Mouse (Mus musculus) c-Kit-positive CD71-positive TER-119-positive erythroid progenitor cells, embryonic 14.5 days (primary cell): ENCODE data around the gene Slc41a2.
"Not testable (repeated sequence)": the region's sequence is repeated elsewhere in the genome, so short reads cannot be mapped to it uniquely, and the experiment has no call there.

Source experiments
- DNase-seq: peaks from one replicate; pipeline ENCODE4 v3.0.0-alpha.2; 2013; ENCODE audit warnings: low spot score

Slc41a2 gene

DNA sequence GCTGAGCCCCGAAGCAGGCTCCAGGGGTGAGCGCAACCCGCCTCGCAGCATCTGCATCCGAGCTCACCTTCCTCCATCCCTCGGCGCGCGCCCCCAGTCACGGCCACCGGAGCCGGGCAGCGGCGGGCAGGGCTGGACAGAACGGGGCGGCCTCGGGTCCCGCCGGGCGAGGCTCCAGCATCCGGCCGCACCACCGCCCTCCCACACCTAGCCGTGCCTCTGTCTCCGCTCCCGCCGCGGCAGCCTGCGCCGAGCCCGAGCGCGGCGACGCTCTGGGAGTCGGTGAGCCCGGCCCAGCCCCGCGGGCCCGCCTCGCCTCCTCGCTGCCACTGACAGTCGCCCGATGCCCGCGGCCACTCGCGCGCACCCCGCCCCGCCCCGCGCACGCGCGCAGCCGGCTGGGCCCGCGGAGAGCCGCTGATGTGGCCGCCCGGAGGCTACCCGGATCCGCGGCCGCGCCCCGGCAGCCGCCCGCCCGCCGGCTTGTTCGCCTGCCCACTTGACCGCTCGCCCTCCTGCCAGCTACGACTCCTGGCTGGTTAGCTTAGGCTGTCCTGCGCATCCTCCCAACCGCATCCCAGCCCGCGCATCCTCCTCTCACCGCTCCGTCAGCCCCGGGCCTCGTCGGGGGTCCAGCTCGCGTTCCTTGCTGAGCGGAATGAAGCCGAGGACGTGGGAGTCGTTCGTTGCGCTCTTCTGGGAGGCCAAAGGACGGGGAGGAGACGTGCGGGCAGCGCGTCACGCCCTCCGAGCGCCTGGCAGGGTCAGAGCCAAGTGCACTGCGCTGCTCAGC lies at the start of gene Slc41a2:
Gene Slc41a2 (minus strand): TSS at position 724 of the 793 bp plus-strand sequence.
- no peak for DNase-seq

DNA sequence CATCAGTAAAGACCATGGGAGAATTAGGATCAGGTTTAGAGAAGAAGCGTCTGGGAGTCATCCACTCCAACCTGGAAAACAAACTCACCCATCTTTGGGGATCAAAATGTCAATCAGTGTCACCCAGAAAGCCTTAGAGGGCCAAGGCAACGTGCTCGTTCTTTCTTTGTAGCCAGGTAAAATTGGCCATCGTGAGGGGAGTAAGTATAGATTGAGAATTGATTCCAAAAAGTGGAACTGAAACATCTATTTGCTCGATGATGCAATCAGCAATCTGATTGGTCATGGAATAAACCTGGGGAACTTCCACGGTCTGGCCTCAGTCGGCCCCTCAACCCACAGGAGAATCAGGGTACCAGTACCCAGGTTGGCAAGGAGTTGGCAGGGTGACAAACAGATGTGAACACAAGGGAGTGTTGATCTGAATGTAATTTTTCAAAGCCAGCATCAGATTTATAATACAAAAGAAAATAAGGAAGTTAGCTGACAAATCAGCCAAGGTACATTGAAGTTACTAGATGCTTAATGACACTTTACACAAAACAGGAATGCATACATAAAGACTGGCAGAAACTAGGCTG lies 47.7 kb upstream of the Slc41a2 start:
- DNase-seq, result no peak

DNA sequence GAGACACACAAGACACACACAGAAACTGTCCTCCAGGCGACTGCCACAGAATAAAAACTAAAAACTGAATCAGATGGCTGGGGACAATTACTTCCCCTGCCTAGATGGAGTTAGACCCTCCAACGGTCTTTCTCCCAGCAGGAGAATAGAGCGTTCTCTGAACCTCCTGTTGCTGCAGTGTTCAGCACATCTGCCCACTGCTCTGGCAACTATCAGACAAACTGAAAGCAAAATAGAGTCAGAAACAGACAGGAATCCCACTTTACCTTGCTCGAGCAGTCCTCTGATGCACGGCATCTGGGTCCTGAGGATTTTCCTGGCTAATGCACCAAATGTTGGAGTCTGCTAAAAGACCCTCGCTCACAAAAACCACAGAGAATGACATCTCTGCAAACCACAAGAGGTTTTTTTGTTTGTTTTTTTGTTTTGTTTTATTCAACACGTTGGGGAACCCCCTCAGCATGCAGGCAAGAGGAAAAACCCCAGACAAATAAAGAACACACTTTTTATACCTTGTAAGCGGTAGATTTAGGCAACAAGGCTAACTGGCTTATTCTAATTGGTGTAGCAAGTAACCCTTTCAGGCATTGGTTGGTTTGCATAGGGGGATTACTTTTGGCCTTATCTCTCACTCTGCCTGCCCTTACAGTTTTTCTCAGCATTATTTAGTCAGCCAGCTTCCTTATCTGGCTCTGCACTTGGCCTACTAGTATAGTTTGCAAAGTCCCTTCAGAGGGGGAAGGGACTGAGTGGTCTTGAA lies 47.0 kb upstream of the Slc41a2 start:
- DNase-seq, result no peak

DNA sequence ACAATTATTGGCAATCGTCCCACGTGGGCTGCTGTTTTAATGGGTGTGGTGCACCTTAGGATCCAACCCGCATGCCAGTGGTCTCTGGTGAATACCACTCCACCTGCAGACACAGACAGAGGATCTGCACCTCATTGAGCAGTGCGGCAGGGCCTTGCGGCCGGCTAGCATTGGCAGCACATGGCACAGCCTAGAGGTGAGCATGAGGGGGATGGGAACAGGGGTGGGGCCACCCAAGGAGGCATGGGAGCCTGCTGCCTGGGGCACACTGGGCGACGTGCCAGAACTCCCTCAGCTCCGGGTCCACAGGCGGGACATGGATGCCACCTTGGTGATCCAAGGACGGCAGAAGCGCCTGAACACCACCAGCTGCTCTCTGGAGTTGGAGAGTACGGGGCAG lies 46.2 kb upstream of the Slc41a2 start:
- DNase-seq, result no peak

DNA sequence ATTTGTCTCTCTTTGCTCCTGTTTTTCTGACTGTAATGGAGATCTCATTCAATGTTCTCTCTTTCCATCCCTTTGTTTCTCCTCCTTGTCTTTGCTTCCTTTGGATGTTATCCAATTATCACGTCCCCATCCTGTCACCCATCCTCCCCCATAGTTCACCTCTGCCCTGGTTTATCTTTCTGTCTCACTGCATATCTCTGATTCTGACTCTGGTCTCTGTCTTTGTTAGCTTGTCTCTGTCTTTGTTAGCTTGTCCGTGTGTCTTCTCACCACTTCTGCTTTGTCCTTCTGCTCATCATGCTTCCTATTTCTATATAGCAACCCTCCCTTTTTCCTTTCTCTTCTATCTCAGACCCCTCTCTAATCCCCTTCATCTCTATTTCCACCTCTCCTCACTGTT lies 45.3 kb upstream of the Slc41a2 start:
- DNase-seq, result no peak

DNA sequence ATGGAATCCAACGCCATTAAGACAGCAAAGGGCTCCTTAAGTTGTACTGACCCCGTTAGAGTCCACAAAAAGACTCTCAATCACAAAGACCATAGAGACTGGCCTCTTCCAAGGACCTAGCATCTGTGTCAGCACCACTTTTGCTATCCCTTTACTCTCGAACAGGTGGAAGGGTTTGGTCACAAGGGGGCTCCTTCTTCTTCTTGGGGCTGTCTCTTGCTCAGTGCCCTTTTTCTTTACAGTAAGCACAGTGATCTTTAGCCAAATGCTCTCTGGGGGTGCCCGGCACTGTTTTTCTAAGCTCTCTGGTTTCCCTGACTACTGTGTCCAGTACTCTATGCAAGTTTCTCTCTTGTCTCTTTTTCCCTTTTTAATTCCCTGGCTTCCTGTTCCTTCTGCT lies 44.8 kb upstream of the Slc41a2 start:
- DNase-seq, result no peak

DNA sequence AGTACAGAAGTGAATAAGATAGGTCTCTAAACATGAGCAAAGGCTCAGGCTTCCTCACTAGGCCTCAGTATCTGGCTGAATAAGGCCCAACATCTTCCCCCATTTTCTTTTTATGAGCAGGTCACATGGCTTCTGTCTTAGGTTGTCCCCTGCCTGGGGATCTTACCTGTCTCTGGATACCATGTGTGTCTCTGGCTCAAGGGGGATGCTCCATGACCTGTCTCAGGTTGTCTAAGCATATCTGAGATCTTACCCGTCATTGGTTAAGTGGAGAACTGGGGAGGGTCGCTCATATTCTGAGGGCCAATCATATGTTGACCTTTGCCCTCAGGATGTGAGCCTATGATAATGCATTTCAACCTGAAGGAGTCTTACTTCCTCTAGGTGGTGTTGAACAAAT lies 42.8 kb upstream of the Slc41a2 start:
- no peak for DNase-seq

DNA sequence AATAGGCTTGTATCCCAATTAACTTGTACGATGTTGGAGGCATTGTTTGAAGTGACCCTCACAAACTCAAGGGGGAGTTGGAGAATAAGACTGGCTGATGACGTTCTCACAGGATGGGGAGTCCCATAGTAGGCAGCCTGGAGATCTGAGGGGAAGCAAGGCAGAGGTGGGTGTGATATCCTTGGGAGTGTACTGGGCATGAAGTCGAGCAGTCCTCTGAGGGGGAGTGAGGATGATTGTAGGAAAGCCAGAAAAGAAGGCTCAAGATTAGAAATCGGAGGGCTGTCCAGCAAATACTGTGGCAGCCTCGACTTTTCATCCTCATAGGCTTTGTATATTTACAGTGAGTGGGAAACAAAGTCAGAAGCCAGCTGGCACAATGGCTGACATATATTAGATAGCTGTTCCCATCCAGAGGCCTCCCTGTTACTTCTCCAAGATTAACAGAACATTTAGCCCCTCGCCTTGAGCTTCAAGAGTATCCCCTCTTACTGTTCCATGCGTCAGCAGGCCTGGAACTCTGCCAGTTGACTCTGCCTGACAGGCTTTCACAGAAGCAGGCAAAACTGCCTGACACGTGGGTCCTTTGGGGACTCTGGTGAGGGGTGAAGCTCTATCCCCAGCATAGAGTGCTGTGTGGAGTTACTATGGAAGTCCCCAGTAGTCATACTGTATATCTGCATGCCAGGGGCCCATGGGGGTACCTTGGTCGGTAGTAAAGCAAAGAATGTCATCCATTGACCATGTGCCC lies 40.6 kb upstream of the Slc41a2 start:
- no peak for DNase-seq

DNA sequence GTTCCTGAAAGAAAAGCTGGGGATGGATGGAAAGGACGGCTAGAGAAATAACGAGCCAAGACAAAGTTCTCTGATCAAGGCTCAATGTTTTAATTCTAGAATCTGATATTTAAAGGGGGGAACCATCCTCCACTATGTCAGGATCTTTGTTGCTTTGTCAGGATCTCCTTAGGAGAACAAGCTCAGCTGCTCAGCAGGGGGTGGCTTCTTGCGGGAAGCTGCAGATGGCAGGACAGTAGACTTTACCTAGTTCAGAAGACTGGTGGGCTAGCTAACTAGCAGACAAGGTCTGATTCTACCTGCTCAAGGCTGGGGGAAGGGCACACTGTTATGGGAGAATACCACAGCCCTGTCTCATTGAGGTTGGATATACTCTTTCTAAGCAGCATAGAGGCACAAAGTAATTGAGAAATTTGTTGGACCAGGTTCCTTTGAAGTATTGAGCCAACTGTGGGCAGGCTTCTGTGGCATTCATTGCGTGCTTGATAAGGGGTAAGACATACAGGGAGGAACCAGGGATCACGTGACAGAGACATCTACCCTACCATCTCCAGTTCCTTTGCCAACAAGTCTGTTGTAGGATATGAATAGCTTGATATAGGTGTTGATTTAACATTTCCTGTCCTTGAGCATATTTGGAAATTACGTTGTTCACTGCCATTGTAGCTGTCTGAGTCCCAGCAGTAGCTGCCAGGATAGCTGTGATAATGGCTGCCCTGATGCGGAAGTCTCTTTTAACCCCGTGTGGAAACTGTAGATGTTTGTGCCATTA lies 39.4 kb upstream of the Slc41a2 start:
- no peak for DNase-seq

DNA sequence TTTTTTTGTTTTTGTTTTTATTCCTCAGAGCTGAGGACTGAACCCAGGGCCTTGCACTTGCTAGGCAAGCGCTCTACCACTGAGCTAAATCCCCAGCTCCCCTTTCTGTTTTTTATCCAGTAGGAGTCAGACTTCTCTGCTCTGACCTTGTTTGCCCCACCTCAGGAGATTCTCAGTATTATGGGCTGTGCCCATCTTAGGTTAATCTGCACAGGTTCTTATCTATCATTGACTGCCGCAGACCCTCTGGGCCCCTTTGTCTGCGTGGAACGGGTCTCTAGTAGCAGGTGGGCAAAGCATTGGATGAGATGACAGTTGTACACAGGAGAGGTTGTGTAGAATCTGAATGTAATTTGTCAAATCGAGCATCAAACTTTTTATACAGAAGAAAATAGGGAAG lies 37.8 kb upstream of the Slc41a2 start:
- not testable (repeated sequence) for DNase-seq

DNA sequence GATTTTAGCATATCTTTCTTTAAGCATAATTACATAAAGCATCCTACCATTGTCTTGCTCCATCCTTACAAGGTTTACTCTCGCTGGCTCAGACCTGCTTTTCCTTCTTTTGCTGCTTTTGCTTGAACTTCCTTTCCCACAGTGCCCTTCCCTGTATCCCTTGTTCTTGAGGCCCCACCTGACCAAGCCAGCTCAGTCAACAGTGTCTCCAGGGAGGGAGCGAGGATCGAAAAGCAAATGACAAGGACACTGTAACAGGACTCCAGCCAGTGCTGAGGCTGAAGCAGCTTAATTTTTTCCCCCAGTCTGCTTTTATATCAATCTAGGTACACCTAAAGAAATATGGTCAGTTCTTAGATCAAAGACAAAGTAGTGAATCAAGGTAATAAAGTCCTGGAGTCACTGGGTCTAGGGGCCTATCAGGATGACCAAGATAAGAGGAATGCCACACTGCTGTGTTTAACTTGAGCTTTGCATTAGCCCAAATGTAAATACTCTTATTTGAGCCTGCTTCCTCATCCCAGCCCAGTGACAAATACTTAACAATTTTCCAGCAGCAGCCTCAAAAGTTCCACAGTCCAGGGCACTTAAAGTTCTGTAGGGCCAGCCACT lies 36.5 kb upstream of the Slc41a2 start:
- no peak for DNase-seq

DNA sequence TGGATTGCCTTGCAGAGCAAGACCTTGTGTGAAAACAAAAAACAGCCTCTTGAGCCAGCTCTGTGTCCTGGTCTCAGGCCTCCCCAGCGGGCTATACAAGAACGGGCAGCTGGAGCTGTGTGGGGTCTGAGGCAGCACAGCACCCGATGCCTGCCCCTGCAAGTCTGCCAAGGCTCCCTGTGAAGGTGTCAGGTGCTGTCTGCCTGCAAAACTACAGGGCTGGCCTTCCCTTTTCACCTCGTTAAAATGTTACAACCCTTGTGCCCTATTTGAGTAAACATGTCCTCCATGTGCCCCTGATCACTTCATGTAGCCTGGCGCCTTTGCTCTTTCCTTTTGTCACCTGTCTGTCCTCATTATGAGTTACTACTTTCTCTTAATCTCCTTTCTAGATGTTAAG lies 31.2 kb upstream of the Slc41a2 start:
- DNase-seq, result no peak

DNA sequence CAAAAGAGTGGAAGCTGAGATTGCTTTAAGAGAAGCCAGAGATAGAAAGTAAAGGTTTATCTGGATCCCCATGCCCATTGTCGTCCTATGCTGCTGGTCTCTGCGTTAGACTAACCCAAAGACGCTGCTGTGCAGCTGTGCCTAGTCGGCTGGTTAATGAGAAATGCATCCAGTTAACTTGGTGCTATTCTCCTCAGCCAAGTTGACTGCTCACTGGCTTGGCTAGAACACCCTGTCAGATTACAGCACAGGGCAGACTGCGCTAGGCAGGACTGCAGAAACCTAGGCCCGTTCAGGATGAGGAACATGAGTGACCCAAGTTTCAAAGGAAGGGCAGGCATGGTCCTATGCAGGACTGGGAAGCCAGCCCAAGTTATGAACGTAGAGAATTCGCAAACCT lies 25.8 kb upstream of the Slc41a2 start:
- DNase-seq, result no peak

DNA sequence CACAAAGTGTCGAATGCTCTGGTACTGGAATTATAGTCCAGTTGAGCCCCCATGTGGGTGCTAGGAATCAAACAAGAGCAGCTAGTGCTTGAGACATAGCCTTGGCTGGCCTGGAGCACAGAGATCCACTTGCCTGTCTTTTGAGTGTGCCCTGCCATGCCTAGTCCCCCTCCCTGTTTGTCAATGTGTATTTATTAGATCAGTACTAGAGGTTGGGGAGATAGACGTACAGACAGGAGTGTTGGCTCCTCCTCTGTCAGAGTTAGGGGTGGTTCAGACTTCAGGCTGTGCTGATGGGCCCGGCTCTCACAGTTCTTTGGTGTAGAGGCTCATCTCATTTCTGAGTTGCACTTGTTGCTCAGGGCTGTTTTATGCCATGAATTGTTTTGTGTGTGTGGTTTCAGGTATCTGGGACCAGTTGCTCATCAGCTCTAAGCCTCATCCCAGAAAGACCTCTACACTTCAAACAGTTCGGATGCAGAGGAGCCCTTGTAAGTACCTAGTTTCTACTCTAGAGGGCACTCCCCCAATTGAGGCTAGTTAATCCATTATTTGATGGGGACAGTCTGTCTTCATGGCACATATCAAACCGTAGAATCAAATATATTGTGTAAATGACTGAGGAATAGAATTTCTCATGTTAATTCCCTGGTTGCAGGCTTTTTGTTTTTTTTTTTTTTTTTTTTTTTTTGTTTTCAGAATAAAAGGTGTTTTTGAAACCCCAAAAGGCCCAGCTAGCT lies 24.1 kb upstream of the Slc41a2 start:
- peak; percentile 56 for DNase-seq

DNA sequence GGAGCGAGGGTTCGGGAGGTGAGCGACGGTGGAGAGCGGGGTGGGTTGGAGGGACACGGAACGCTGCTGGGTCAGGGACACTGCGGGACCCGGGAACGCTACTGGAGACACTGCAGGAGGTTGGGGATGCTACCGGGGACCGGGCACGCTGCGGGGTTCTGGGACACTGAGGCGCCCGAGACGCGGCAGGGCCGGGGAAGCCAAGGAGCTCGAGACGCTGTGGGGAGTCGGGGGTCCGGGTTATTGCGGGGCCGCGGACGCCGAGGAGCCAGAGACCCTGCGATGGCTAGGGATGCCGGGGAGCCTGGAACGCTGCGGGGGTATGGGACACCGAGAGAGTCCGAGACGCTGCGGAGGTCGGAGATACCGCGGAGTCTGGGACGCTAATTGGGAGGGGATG lies 22.7 kb upstream of the Slc41a2 start:
- DNase-seq, result no peak

DNA sequence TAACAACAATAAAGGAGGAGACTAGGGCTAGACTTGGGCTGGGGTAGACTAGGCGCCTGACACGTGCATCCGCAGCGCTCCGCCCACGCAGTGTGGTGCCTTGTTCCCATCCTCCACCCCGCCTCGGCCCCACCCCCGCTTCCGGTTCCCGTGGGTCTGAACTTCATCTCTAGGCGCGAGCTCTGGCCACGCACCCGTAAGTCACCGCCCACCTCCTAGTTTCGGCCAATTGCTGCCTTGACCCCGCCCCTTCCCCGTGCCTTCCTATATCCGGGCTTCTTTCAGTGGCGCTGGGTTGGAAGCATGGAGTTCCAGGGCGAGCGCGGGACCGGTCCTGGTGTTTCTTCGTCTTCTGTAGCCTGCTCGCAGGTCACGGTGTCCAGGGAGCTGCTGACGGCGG lies 22.3 kb upstream of the Slc41a2 start, which contains the start of gene D10Wsu102e:
Gene D10Wsu102e (plus strand): TSS at position 266 of the 400 bp plus-strand sequence.
- peak; percentile 94 for DNase-seq

DNA sequence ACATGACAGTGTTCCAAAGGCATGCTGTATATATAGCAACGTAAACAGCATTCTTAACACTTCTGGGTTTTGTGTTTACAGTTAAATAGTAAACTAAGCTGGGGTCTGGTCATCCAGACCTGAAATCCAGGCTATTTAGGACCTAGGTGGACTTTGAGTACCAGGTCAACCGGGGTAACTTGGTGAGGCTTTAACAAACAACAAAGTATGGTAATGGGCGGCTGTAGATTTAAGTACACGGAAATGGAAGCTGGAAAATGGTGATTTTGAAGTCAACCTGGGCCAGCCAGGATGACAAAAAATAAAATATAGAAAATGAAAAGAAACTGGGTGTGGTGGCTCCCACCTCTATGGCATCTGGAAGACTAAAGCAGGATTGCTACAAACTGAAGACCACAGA lies 21.8 kb upstream of the Slc41a2 start:
- DNase-seq, result no peak

DNA sequence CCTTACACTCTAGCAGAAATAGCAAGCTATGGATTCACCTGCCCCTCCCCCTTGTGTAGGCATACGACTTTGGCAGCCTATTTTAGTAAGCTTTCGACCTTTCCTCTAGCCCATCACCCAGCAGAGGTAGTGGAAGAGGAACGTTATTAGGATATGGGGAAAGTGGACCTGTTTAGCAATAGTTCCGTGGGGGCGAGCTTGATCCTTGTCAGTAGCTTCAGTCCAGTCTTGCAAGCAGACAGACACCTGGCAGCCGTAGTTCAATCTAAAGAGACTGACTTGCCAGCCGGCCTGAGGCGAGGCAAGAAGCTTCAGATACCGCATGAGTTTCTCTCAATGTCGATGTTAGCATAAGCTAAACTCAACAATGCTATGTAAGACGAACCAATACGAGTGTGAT lies 18.7 kb upstream of the Slc41a2 start:
- no peak for DNase-seq

DNA sequence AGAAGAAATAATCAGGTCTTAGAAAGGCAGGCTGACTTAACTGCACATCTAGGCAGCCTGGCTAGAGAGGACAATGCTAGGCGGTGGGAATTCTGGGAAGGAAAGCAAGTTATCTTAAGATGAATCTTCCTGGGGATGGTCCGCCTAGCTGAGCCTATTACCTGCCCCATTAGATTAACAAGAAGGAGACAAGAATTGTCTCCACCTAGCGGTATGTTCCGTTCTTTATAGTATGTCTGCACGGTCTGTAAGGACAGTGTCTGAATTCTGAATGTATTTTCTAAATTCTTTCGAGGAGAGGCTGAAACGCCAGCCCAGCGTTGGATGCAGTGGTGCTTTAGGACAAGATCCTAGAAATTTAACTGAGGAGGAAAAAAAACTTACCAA lies 16.6 kb upstream of the Slc41a2 start:
- no peak for DNase-seq

DNA sequence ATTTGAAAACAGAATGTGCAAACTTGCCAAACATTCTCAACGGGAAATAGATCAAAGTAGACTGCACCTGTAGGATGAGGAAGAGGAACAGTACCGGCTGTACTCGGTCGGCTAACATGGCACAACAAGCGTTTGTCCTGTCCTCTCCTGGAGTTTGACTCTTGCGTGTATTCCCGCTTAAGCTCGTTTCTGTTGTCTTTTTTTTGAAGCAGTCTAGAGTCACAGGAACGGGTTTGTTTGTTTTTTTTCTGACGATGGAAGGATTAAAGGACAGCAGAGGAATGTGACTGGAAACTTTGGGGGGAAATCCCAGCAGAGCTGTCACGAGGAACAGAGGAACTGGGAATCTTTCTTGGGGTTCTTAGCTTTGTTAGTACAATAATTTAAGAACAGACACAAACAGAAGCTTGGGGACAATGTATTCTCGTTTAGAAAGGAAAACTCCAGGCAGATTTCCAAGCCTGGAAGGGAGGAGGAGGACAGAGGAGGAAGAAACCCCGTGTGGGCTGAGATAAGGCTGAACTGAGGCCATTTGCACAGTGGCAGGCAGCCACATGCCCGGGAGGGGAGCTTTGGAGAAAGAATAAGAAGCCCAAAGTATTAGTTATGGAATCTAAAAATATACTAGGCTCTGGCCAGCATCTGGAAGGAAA lies 16.1 kb upstream of the Slc41a2 start:
- no peak for DNase-seq
